Mouse (Mus musculus): ENCODE measurements around the gene Prkn. TPM values are rescaled to one million over a fixed set of nuclear protein-coding genes. Genes with fewer than 3 reads are reported as not detected.
"Not testable (repeated sequence)": the region's sequence is repeated elsewhere in the genome, so short reads cannot be mapped to it uniquely, and the experiment has no call there.

Prkn gene
- total RNA-seq, 2 experiments from 2014 or later: 12.7 to 15.9 TPM

DNA sequence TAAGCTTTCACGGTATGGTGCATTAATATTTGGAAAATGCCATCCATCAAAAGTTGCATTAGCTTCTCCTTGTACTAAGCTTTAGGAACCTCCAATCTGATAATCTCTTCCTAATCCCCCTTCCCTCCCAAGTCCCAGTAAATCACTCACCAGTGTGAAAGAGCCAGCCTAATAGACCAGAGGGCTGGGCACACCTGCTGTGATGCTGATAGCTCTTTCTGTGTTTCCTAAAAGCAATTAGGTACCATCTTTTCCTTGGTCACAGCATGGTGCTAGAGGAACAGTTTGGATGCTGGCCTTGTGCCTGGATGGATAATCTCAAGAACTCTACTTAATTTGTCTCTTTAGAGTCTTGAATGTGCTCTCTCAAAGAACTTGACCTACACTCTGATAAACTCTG, 287.0 kb downstream of the Prkn start:
- DNase-seq: no peak

DNA sequence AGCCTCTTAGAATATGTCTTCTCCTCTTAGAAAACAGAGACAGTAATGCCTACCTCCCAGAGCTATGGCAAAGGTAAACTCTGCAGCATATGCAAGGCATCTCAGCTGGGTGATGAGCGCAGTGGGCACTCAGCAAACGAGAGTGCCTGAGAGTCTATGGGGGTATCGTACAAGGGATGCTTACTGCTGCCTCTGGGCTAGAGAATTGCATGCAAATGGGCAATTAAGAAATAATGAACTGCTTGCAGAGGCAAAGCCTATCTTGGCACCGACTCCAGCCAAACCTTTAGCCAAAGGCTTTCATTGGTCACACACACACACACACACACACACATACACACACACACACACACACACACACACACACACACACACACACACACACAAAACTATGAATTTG, 290.7 kb downstream of the Prkn start:
- no peak for DNase-seq

DNA sequence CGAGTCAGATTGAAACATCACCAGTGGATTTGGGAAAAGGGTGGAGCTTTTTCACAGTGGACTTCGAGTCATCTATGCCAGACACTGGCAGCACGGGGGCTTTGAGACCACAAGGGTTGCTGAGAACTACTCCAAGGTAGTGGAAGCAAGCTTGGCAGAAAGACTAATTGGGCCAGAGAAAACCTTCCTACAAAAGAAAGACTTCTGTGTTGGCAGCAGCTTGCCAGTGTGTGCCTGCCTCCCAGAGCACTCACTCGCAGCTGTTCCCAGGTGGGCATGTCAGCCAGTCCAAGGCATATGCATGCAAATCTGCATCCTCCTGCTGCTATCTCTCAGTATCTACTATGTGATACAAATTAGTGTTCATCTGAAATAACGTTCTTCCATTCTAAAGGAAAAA, 302.1 kb downstream of the Prkn start:
- no peak for DNase-seq

DNA sequence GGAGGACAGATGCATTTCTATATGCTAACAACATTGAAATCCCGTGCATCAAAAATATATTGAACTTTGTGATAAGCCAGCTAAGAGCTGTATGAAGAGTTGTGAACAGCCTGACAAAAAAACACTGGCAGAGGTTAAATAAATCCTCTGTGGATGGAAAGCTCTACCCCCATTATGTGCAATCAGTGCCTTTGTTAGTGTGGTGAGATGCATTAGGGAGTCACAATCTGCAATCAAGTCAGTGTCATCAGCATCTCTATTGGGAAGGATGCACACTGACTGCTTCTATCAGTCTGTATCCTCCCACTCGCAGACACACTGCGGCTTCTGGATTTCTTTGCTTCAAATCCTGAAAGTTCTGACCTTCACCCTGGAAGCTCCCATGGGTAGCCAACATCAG, 315.9 kb downstream of the Prkn start:
- DNase-seq: no peak

GRCm38 (mm10) chr17:11157536-11157935, 317.4 kb downstream of the Prkn start:
- DNase-seq: peak; percentile 32

DNA sequence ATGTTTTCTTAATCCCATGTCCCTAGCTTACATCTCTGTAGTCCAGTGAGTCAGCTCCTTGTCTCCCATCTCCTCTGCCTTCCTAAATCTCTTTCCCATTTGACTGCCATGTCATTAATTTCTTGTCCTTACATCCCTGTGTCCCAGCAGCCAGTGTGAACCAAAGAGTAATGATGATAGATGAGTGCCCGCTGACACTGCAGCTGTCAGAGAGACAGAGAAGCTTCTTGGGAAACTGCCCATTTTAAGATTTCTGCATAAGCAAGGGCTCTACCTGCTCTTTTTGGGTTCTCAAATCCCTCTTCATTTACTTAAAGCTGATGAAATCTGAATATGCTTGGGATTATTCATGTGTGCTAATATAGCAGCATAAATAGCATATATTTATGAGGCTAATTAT, 321.3 kb downstream of the Prkn start:
- no peak for DNase-seq

DNA sequence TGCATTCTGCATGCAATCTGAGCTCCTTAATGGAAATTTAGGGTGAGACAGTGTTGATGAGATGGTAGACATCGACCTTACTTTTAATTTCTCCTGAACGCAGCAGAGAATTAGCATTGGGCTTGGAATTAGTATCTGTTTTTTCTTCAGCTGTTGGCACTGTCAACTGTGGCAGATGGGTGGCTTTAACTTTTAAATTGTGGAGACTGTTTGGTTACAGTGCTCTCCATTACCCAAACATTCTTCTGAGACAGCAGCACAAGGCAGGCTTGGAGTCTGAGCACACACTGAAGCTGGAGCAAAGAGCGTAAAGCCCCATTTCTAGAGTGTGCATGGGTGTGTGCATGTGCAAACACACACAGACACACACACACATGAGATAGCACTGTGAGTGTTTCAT, 322.6 kb downstream of the Prkn start:
- DNase-seq: no peak

DNA sequence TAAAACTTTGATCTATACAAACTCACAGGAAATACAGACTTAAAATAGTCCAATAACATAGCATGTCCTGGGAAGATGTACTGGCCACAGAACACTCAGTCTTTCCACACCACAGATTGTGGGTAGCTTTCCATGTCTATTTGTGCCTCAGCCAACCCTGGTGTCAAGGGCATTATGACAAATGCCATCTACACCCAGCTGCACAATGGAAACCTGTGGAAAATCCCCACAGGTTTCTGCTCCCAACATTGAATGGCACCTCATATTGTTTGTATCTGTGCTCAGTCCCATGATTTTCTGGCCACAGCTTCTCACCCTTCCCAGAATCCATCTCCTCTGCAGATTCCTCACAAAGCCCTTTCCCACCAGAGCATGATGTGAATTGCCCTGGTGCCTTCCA, 347.2 kb downstream of the Prkn start:
- DNase-seq: no peak

DNA sequence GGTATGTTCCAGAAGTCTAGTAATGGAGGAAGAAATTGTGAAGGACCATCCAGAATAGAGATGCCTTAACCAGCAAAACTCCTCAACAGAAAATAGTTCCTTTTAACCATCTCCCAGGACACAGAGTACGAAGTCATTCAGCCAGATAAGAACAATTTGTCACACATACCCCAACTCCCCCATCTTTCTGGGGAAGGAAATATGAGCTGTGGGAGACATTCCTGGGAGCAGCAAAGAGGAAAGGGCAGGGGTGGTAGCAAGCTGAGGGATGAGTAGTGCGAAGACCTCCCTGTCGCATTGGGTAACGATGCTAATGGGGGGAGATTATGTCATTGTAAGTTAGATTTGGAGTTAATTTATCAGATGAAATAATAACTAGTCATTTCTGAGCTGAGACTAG, 348.3 kb downstream of the Prkn start:
- no peak for DNase-seq

- DNase-seq: no peak
These were observed 350.1 kb downstream of the Prkn start for GRCm38 (mm10) chr17:11190306-11190705.

DNA sequence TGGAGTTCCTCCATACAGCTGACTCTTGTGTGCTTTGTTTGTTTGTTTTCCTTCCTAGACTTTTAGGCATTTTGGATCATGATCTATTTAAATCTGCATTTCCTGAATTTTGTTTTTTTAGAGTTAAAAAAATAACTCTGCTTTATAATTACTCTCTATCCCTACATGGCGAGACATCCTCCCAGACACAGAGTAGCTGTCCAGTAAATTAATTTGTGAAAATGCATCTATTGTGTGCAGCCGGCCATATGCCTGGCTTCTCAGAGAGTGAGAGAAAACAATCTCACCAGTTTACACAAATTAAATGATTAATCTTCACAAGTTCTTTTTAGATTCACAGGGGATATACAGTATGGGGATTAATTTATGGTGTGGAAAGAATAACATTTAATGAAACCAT, 357.9 kb downstream of the Prkn start:
- DNase-seq: no peak

DNA sequence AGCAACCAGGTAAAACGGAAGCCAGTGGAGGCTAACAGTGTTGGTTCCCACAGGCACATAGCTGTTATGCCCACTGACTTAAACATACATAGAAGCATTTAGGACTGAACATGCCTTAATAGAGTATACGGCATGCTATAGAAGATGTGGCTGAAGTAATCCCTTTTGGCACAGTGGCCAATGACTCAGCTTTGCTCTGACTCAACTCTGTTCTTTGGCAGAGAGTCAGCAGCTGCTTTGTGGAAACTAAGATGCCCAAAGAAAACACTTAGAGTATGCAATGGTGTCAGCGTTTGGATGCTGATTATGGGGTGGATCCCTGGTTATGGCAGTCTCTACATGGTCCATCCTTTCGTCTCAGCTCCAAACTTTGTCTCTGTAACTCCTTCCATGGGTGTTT, 368.9 kb downstream of the Prkn start:
- not testable (repeated sequence) for DNase-seq

DNA sequence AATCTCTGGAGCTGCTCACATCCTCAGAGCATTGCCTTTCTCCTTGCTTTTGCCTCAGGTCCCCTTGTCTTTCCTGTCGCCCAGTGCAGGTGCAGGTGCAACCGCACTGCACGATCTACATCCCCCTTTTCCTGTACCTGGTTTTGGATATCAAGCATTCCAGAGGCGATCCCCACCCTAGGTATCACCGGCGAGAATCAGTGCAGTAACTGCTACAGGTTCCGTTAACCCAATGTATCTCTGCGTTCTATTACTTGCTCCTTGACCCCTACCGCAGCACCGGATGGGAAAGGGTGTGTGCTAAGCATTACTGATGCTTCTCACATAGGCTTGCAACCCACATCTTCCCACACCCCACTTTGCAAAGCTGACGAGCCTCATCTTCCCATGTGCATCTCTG, 370.8 kb downstream of the Prkn start:
- no peak for DNase-seq

DNA sequence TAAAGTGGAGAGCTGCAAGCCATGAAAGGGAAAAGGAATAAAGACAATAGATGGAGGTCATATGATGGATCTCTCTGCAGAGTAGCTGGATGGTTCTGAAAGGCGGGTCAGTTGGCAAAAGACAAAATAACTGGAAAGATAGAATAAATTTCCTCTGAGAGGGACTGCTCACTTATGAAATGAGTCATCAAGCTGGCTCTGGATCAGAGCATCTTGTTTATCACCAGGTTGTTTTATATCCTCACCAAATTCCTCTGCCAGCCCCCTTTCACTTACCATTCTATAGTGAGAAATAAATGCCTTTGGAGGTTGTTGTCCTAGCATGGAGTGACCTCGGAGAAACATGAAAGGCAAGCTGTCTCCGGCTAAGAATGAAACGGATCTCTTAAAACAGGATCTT, 371.4 kb downstream of the Prkn start:
- no peak for DNase-seq

- no peak for DNase-seq
These were observed 373.5 kb downstream of the Prkn start for GRCm38 (mm10) chr17:11213689-11214088.

- DNase-seq: no peak
These were observed 388.8 kb downstream of the Prkn start for GRCm38 (mm10) chr17:11229011-11229410.

- DNase-seq: no peak
These were observed 389.2 kb downstream of the Prkn start for GRCm38 (mm10) chr17:11229426-11229825.

DNA sequence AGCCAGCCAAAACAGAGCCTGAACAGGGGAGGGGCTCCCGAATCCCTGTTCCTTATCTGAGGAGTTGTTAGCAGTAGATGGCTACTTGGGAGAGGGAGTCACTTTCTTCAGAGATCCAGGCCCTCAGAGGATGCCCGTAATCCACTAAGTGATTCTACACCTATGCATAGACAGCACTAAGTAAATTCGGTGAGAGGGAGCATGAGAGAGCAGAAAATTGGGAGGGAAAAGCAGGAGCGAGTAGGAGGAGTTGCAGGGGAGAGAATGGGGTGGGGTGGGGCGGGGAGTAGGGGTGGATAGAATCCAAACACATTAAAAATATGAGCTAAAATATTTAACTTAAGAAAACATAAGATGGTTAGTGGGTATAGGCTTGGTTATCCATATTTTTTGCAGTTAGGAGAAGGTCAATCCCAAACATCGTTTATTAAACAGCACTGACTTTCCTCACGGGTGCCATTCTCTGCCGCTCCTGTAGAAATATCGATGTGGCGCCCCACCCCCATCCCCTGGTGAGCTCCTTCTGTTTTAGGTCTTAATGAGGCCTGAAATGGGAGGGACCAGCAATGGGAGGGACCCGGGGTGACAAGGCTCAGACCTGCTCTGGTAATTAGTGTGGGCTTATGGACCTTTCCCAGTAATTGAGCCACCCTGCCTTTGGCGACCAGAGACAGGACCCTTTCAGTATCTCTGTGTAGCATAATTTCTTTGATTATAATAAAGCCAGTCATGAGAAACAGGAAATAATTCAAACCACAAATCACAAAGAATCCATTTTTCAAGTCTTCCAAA, 390.6 kb downstream of the Prkn start:
- DNase-seq: no peak

DNA sequence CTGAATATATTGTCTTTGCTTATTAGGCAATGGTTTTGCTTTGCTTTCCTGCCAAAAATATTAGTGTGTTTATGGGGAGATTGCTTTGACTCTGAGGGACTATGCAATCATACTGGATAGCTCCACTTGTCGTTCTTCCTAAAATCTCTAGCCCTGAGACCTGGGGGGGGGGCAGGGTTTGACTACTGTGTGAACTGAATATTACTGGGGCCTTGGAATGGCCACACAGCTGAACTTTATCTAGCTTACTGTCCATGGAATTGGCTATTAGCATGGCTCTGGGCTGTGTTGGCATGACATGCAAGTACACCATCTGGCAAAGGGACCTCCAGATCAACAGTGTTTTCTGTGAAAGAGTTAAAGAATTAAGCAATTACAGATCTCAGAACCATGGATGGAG, 395.1 kb downstream of the Prkn start:
- no peak for DNase-seq

GRCm38 (mm10) chr17:11245040-11245439, 404.9 kb downstream of the Prkn start:
- DNase-seq: no peak

DNA sequence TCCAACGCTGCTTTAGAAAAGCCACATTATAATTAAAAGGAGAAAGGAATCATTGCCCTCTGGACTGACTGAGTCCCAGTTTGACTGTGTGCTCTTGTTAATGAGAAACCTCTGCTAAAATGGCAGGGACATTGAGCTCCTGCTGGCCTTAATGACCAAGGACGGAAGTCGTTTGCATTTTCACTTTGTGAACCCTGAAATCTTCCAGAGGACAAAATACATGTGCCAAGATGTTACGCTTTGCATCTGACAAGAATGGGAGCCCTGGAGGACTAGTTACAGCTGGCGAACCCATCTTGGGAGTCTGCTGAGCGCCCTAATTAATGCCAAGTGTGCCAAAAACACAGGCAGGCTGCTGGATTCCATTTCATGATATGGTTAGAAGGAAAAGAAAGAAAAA, 409.0 kb downstream of the Prkn start:
- DNase-seq: no peak

DNA sequence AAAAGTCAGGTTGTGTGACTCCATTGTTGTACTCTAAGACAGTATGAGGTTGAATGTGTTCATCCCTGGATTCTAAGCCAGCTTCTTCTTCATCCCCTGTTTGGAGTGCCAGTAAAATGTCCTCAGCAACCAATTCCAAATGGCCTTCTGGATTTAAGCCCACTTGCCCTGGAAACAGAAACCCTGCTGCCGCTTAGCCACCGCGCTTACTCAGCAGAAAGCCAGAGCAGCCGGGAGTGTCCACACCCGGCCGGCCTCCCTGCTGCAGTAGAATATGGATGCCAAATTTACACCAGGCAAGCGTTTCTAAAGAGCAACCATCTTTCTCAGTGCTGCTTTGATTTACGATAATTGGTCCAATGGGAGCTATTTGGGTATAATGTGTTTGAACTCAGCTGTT, 420.5 kb downstream of the Prkn start:
- peak; percentile 22 for DNase-seq

- no peak for DNase-seq
These were observed 421.5 kb downstream of the Prkn start for GRCm38 (mm10) chr17:11261679-11262078.

DNA sequence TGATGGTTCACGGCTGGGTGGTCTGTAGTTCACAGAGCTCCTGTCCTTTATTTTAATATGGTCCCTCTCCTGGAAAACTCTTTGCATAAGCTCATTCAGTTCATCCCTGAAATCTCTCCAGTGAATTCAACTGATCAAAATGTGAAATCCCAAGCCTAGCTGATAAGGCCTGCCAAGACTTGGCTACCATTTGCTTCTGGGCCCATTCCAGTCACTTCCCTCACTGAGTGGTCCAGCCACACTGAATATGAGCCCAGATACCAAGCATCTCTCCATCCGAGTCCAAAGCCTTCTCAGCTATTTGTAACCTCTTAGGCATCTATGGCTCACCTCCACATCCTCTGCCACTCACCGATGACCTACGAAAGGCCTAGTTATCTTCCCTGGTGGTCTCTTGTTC, 427.8 kb downstream of the Prkn start:
- DNase-seq: no peak

- DNase-seq: no peak
These were observed 430.0 kb downstream of the Prkn start for GRCm38 (mm10) chr17:11270179-11270578.

Measured in gastrocnemius, postnatal 10 days (tissue).